Mouse (Mus musculus) cerebral cortex, adult 2 months (tissue): ENCODE results near the gene Mup5.

Experiments
- WGBS: fragments of 180-500 bp; shearing (Covaris S2); methylation state at CpG from one replicate; pipeline ENCODE4 v1.1.7; 2018; 5-methylcytosine and 5-hydroxymethylcytosine counted together

The Mup5 gene

GRCm38 (mm10) chr4:61834952-61835708 is at the start of gene Mup5:
Gene Mup5 (minus strand): TSS chr4:61835233.
- WGBS: 54% methylated on average over 4 of the region's 4 CpGs

- WGBS: 43% methylated on average over 4 of the region's 4 CpGs
These were observed 23.1 kb upstream of the Mup5 start for GRCm38 (mm10) chr4:61858160-61858559.

- WGBS: 88% methylated on average over 18 of the region's 18 CpGs
These were observed 21.0 kb upstream of the Mup5 start for GRCm38 (mm10) chr4:61855831-61856698.

GRCm38 (mm10) chr4:61855344-61855743 is 20.3 kb upstream of the Mup5 start:
- 84% methylated on average over 6 of the region's 6 CpGs for WGBS

- WGBS: 91% methylated on average over 5 of the region's 5 CpGs
These were observed 9.9 kb upstream of the Mup5 start for GRCm38 (mm10) chr4:61844758-61845455.

GRCm38 (mm10) chr4:61829211-61829610 is 5.8 kb downstream of the Mup5 start:
- WGBS: 68% methylated on average over 4 of the region's 4 CpGs

GRCm38 (mm10) chr4:61823185-61823584 is 11.8 kb downstream of the Mup5 start:
- 91% methylated on average over 15 of the region's 15 CpGs for WGBS

- 92% methylated on average over 9 of the region's 9 CpGs for WGBS
These were observed 12.5 kb downstream of the Mup5 start for GRCm38 (mm10) chr4:61822541-61822940.

- 70% methylated on average over 2 of the region's 2 CpGs for WGBS
These were observed 19.4 kb downstream of the Mup5 start for GRCm38 (mm10) chr4:61815602-61816001.

- WGBS: 27% methylated on average over 2 of the region's 2 CpGs
These were observed 23.8 kb downstream of the Mup5 start for GRCm38 (mm10) chr4:61811193-61811592.

GRCm38 (mm10) chr4:61808926-61809325 is 26.1 kb downstream of the Mup5 start:
- WGBS: 81% methylated on average over 3 of the region's 3 CpGs

GRCm38 (mm10) chr4:61789699-61790098 is 45.3 kb downstream of the Mup5 start:
- WGBS: 83% methylated on average over 1 of the region's 1 CpGs

- 90% methylated on average over 1 of the region's 1 CpGs for WGBS
These were observed 50.8 kb downstream of the Mup5 start for GRCm38 (mm10) chr4:61784231-61784630.

- WGBS: 86% methylated on average over 1 of the region's 5 CpGs
These were observed 52.9 kb downstream of the Mup5 start, which contains the start of gene Mup19 for GRCm38 (mm10) chr4:61782169-61782568. Gene Mup19 (minus strand): TSS chr4:61782269.
